Mouse (Mus musculus): ENCODE measurements around the gene Rasl11a.

Gene Rasl11a

DNA sequence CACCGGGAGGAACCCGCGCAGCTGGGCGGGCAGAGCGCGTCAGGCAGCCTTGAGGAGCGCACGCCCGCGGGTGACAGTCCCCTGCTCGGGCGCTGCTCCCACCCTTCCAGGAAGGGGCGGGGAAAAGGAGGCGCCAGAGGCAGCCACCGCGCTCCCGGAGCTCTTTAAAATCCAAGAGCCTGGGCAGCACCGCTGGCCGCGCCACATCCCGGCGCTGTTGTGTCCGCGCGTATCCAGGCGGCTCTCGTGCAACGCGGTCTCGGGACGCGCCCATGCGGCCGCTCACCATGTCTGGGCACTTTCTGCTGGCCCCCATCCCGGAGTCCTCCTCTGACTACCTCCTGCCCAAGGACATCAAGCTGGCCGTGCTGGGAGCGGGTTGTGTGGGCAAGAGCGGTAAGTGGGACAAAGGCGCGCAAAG lies at the start of gene Rasl11a:
Gene Rasl11a (plus strand): TSS at position 127 of the 421 bp plus-strand sequence.
- peak; percentile 59 to 78 for DNase-seq (ENCODE audit: low spot score in 2 of 2)

DNA sequence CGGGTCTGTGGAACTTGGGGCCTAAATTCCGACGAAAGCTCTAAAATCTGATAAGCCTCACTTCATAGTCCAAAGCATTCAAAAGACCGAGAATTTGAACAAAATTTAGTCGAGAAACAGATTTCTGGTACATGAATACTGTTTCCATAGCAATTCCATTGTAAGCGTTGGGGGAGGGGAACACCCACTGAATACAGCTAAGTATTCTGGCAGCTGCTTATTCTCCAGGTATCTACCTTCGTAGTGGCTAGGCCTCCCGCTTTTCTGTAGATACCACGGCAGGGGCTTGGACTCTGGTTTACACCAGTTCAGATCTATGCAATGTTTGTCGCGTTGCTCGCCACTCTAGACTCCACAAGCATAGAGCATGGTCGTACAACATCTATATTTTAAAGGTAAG lies 49.1 kb upstream of the Rasl11a start:
- no peak for DNase-seq (ENCODE audit: low spot score in 2 of 2)

DNA sequence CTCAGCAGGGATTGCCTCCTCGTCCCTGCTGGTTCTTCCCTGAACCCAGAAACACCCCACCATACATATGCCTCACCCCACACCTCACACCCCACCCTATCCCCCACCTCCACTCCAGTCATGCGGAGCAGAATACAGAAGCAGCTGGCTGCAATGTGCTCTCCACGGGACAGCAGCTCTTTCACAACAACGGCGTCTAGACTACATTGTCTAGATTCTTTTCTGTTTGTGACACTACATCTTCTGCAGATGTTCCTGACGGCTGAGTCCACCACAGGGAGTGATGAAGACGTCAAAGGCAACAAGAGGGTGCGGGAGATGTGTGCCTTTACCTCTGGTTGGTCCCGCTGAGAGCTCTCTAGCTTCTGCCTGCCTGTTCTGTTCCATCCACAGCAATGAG lies 46.8 kb upstream of the Rasl11a start:
- no peak for DNase-seq (ENCODE audit: low spot score in 2 of 2)

- no peak for DNase-seq (ENCODE audit: low spot score in 2 of 2)
Observed at GRCm38 (mm10) chr5:146806004-146806430, 38.9 kb upstream of the Rasl11a start.

GRCm38 (mm10) chr5:146809951-146810350 lies 34.9 kb upstream of the Rasl11a start:
- DNase-seq (ENCODE audit: low spot score in 2 of 2): no peak

GRCm38 (mm10) chr5:146812866-146813265 lies 32.0 kb upstream of the Rasl11a start:
- DNase-seq (ENCODE audit: low spot score in 2 of 2): no peak

- DNase-seq (ENCODE audit: low spot score in 2 of 2): no peak
Observed at GRCm38 (mm10) chr5:146813421-146813820, 31.4 kb upstream of the Rasl11a start.

GRCm38 (mm10) chr5:146815394-146815793 lies 29.5 kb upstream of the Rasl11a start:
- DNase-seq (ENCODE audit: low spot score in 2 of 2): no peak

DNA sequence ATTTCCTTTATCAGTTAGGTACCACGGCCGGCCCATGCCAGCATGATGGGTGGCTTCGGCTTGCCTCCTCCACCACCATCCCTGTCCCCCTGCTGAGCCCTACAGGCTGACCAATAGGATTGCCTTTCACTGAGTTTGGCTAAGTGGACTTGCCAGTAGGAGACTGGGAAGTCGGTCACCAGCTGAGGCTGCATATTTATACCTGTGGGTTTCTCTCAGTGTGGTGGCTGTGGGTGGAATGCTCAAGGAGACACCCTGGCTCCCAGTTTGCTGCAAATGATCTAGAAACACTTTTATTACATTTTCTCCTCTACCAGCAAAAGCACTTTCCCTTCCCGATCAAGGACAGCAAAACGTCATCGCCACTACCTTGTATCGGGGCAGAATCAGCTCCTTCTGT lies 27.3 kb upstream of the Rasl11a start:
- DNase-seq (ENCODE audit: low spot score in 2 of 2): no peak

DNA sequence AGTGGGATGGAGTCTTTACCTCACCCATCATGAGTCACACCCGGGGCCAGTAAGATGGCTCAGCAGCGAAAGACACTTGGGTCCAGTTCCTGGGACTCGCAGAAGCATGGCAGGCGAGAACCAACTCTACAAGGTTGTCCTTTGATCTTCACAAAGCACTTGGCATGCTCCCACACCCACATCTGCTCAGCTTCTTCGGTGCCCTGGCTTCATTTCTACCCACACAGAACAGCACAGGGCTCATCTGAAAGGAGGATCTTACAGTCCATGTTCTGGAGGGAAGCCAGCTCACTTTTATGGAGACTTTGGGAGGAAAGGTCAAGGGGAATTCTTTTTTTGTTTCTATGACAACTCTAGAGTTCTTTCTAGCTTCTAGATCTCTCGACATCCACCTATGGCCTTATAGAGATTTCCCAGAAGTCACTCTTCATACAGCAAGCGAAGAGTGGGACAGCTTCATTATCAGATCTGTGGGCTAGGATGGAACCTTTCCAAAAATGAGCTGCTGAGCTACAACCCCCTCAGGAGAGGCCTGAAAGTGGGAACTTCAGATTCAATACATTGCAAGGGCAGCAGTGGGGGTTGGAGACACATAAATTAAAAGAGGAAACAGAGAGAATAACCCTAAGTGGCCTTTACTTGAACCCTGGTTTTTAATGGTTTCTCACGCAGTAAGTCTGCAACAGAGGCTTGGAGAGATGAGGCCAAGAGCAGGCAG lies 25.8 kb upstream of the Rasl11a start:
- DNase-seq (ENCODE audit: low spot score in 2 of 2): no peak

DNA sequence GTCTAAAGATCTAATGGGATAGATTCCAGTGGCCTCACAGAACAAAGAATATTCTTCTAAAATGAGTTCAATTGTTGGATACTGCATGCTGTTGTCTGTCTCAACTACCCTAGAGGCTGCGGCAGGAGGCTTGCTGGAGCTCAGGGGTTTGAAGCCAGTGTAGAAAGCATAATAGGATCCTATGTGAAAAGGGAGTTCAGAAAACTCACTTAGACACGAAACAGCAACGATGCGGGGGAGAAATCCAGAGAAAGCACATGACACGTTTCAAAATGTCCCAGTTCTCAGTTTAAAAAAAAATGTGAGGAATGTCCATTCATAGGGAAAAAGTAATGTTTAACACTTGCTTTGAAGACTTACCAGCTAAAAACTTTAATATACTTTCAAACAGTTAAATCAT lies 21.9 kb upstream of the Rasl11a start:
- no peak for DNase-seq (ENCODE audit: low spot score in 2 of 2)

DNA sequence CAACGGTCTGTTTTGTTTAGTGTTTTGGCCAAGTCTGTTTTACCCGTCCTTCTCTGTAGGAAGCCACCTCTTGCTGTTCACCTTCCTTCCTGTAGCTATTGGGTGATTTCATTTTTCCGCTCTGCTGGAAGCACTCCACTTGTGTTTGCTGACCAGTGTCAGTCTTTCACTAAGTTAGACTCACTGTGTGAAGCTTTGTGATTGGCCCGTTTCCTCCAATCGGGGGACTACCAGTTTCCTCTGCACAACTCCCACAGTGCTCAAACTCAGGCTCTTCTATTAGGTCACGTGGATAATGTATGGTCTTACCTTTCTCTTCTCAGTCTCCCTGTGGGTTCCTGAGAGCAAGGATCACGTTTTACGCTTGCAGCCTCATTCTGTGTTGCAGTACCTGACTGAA lies 15.3 kb upstream of the Rasl11a start:
- DNase-seq (ENCODE audit: low spot score in 2 of 2): no peak

- no peak for DNase-seq (ENCODE audit: low spot score in 2 of 2)
Observed at GRCm38 (mm10) chr5:146832435-146832768, 12.5 kb upstream of the Rasl11a start.

GRCm38 (mm10) chr5:146832769-146833448 lies 12.0 kb upstream of the Rasl11a start, which contains the start of gene Rpl21:
Rpl21 (plus strand) TSS chr5:146832890.
- peak; percentile 94 to 95 for DNase-seq (ENCODE audit: low spot score in 2 of 2)

DNA sequence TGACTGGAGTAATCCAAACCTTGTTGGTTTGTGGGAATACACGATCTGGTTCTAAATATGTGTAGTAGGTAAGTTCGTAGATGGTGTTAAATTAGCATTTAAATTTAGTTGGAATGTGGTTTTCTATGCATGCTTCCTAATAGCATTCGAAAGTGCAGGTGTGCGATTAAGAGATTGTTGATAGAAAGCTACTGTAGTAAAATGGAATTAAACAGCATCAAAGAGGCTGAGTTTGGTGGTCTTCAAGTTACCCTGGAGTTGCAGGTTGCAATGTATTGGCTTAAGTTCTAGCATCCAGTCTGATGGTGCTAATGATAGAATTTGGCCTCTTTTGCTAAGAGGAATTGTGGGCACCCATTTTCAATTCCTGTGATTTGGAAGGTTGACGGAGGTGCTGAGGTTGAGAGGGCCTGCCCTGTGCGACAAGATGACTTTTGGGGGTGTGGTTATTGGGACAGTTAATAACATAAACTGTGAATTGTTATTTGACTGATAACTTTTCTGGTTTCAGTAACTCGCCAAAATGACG lies 11.1 kb upstream of the Rasl11a start:
- no peak for DNase-seq (ENCODE audit: low spot score in 2 of 2)

DNA sequence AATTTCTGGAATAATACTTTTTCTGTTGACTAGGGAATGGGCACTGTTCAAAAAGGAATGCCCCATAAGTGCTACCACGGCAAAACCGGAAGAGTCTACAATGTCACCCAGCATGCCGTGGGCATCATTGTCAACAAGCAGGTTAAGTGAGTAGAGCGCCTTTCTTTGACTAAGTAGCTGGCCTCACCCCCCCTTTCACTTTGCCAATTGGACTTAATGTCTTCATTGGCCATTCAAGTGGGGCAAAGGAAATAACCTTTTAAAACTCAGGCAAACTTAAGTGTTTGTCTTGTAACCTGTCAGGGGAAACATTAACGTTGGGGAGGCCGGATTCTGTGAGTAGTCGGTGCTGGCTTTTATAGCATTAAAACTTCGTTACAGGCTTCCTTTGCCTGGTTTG lies 9.9 kb upstream of the Rasl11a start:
- DNase-seq (ENCODE audit: low spot score in 2 of 2): no peak

DNA sequence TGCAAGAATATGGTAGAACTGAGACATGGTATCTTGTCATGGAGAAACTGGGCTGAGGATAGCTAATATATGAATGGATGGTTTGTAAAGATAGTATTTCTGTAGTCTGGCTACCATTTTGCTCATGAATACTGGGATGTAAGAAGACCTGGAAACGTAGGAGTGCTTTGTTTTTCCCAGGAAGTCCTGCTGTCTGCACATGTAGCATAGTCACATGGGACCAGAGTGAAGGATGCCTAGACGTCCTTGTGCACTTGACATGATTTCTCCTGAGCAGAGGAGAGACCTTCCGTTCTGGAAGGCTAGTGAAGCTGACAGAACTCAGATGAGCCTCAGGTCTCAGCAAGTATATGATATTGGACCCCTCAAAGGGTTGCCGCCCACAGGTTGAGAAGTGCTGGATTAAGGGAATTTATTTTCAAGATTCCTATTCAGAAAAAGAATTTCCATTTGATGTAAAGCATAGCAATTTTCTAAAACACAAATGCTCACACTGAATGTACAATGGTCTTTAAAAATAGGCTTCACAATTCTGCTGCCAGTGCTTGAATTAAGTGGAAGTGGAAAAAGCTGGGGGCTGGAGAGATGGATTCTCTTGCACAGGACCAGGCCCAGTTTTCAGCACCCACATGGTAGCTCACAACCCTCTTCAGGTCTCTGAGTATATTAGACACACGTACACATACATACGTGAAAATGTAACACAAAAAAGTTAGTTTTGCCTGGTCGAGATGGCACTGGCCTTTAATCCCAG lies 6.7 kb upstream of the Rasl11a start:
- no peak for DNase-seq (ENCODE audit: low spot score in 2 of 2)

DNA sequence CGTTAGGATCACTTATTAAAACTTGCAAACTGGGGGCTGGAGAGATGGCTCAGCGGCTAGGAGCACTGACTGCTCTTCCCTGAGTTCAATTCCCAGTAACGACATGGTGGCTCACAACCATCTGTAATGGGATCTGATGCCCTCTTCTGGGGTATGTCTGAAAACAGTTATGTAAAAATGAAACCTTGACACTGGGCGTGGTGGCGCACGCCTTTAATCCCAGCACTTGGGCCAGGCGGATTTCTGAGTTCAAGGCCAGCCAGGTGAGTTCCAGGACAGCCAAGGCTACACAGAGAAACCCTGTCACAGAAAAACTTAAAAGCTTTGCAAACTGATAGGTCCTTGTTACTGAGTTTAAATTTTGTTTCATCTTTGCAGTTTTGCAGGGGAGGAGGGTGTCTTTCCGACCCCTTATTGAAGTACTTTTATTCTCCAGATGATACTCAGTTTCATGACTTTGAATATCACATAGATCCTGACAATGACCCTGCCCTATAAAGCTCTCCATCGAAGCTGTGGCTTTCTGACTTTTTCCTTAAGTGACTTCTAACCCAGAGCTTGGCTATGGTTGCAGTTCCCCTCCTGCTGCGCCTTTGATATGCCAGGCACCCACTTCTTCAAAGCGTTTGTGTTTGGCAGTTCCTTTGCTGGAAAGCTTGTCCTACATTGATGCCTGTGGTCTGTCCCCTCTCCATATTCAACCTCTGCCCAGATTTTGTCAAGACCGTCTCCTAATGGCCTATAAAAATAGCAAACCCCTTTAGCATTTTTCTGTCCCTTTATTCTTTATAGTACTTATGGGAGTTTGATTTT lies 5.8 kb upstream of the Rasl11a start:
- no peak for DNase-seq (ENCODE audit: low spot score in 2 of 2)

GRCm38 (mm10) chr5:146839760-146840159 lies 5.1 kb upstream of the Rasl11a start:
- DNase-seq (ENCODE audit: low spot score in 2 of 2): no peak

DNA sequence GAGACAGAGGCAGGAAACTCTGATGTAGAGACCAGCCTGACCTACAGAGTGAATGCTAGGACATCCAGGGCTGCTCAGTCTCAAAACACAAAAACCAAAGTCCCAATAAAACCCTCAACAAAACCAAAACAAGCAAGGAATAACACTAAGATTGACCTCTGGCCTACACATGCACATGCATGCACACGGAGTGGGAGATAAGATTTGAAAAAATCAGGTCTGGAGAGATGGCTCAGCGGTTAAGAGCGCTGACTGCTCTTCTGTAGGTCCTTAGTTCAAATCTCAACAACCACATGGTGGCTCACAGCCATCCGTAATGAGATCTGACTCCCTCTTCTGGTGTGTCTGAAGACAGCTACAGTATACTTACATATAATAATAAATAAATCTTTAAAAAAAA lies 4.4 kb upstream of the Rasl11a start:
- DNase-seq (ENCODE audit: low spot score in 2 of 2): no peak

GRCm38 (mm10) chr5:146841301-146841700 lies 3.6 kb upstream of the Rasl11a start:
- no peak for DNase-seq (ENCODE audit: low spot score in 2 of 2)

- DNase-seq (ENCODE audit: low spot score in 2 of 2): no peak
Observed at GRCm38 (mm10) chr5:146841996-146842395, 2.9 kb upstream of the Rasl11a start.
